Mouse (Mus musculus) kidney, adult 2 months (tissue): ENCODE measurements around the gene Fzd9. TPM values are rescaled to one million over a fixed set of nuclear protein-coding genes. Genes with fewer than 3 reads are reported as not detected.

Experiments
- DNase-seq: peaks from one replicate; pipeline ENCODE4 v3.0.0; 2021
- H3K27ac ChIP-seq: fragments of 200-500 bp; 2 replicates; pipeline ENCODE4 v1.5.1; 2012; ENCODE audit warnings: low read depth, low read length, control low read depth, inconsistent platforms; ENCODE audit not compliant: insufficient read depth
- H3K27me3 ChIP-seq: fragments of 200-500 bp; replicated peaks from 2 replicates; pipeline ENCODE4 v1.6.1; 2012; ENCODE audit warnings: mild to moderate bottlenecking, moderate library complexity, low read length, inconsistent platforms; ENCODE audit not compliant: control insufficient read depth, insufficient read depth
- H3K36me3 ChIP-seq: fragments of 200-500 bp; 2 replicates; pipeline ENCODE4 v1.6.1; 2012; ENCODE audit warnings: mild to moderate bottlenecking, moderate library complexity, low read length, inconsistent platforms; ENCODE audit not compliant: control insufficient read depth, insufficient read depth
- H3K4me1 ChIP-seq: fragments of 200-500 bp; 2 replicates; pipeline ENCODE4 v1.6.1; 2011; ENCODE audit warnings: low read length; ENCODE audit not compliant: control insufficient read depth, insufficient read depth
- H3K4me3 ChIP-seq: fragments of 200-500 bp; 2 replicates; pipeline ENCODE4 v1.5.1; 2011; ENCODE audit warnings: mild to moderate bottlenecking, low read depth, low read length, control low read depth; ENCODE audit not compliant: insufficient read depth
- CTCF ChIP-seq: fragments of 200-500 bp; conservative IDR thresholded peaks from 2 replicates; pipeline ENCODE4 v1.5.1; 2011; ENCODE audit warnings: low read depth, mild to moderate bottlenecking, control low read depth, low read length, moderate library complexity, mixed read lengths; ENCODE audit not compliant: insufficient read depth, insufficient read length
- POLR2A ChIP-seq: fragments of 200-500 bp; IDR thresholded peaks from one replicate; pipeline ENCODE4 v1.6.1; 2011; ENCODE audit warnings: low read depth, low read length, control low read depth
- WGBS: fragments of 180-500 bp; shearing (Covaris S2); methylation state at CpG from one replicate; pipeline ENCODE4 v1.1.7; 2018; 5-methylcytosine and 5-hydroxymethylcytosine counted together
- polyA plus RNA-seq: library from polyadenylated mRNA; depleted of rRNA; stranded (reverse); fragments of >200 nt; gene quantifications from 2 replicates; pipeline ENCODE4 v1.2.3, GENCODE M21; 2012

Gene Fzd9
- polyA plus RNA-seq, 1 experiment, result 0.83 TPM

DNA sequence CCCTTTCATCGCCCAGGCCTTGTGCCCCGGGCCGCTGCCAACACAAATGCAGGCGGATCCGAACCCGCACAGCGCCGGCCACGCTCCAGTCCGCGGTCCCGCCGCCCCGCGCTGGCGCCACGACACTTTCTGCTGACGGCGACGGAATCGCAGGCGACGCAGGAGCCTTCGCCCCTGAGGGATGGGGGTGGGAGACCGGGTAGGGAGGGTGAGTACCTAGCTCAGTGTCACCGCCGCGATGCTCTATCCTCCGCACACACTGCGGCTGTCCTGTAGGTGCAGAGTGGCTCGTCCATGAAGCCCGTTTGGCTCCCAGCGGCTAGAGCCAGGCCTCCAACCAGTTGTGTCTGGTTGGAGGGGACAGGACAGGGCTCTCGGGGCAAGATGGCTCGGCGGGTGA, 25.6 kb upstream of the Fzd9 start:
- Histone ChIP-seq H3K4me1 (no peaks in the 10 kb centered on the region), H3K4me3 (no peak overlapping the region), H3K27ac (no peak overlapping the region), H3K27me3 (no peaks in the 10 kb centered on the region), H3K36me3 (no peaks in the 10 kb centered on the region)
- no peak for DNase-seq
- 18% methylated on average over 36 of the region's 36 CpGs for WGBS
- TF ChIP-seq CTCF, result no peak

DNA sequence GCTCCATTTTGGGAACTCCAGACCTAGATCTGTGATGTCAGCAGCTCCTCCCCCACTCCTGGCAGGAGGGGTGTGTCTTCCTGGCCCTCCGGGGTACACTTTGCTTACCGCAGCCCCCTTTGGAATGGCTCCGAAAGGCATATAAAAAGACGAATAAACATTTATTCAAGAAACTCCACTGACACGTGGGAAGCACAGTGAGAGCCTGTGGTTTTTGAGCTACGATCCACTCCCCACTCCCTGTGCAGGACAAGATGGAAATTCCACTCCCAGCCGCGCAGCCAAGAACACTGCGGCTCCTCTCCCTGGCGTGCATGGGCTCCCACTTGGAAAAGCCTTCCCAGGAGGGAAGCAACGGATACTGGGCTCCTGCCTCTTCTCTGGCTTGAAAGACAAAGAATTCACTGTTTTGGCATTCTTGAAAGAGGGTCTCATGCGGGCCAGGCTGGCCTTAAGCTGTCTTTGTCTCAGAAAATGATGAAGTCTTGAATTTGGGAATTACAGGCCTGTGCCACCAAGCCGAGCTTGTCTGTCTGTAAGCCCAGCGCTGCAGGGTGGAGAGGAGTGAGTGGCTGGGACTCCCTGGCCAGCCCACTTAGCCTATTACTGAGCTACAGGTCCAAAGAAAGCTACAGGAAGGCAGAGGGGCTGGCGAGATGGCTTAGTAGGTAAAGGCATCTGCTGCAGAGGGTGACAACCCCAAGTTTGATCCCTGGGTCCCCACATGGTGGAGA, 23.8 kb upstream of the Fzd9 start:
- DNase-seq, result no peak
- TF ChIP-seq CTCF, result no peak
- no peak for TF ChIP-seq POLR2A
- H3K4me3 ChIP-seq, result no peak overlapping the region
- no peak overlapping the region for H3K27ac ChIP-seq
- no peaks in the 10 kb centered on the region for H3K36me3 ChIP-seq
- H3K27me3 ChIP-seq, result no peaks in the 10 kb centered on the region
- WGBS, result 49% methylated on average over 15 of the region's 15 CpGs
- H3K4me1 ChIP-seq, result no peaks in the 10 kb centered on the region

DNA sequence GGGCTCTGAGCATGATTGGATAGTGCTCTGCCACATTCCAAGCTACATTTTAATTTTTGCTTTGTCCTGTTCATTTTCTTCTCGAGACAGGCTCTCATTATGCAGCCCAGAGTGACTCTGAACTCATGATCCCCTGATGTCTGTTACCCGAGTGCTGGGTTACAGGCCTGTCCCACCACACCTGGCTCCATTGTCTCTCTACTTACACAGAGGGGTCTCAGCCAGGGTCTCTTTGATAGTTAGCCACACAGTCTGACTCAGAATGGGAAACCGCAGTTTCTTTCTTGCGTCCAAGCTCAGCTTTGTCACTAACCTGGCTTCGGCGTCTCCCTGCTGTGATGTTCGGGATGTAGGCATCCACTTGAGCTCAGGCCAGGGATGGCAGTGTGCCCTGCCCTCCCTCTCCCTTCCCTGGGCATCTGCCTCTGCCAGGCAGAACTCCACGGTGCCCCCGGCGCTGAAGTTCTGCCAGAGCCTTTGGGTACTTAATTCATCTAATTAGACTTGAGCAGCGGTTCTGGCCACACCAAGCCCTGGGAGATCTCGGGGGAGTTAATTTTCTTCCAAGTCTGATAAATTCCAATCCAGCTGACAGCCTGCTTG, 20.6 kb upstream of the Fzd9 start:
- no peak for DNase-seq
- TF ChIP-seq CTCF, result no peak
- no peak for TF ChIP-seq POLR2A

DNA sequence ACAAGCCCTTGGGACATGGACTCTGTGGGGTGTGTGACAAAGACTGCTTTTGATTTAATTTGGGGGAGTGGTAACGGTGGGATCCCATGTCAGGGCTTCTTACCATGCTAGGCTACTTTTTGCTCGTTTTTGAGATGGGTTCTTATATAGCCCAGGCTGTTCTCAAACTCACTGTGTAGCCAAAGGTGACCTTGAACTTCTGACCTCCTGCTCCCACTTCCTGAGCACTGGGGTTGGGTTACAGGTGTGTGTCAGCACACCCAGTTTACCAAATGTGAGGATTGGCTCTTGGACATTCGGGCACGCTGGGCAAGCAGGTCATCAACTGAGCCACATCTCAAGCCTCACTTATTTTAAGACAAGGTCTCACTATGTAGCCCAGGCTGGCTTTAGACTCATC, 19.3 kb upstream of the Fzd9 start:
- Histone ChIP-seq H3K27me3 (no peaks in the 10 kb centered on the region), H3K4me3 (no peak overlapping the region), H3K36me3 (no peaks in the 10 kb centered on the region), H3K27ac (no peak overlapping the region), H3K4me1 (no peaks in the 10 kb centered on the region)
- no peak for DNase-seq
- no peak for TF ChIP-seq CTCF
- no peak for TF ChIP-seq POLR2A
- WGBS, result 70% methylated on average over 4 of the region's 4 CpGs

More for the DNA sequence above, 20.6 kb upstream of the Fzd9 start:
- 68% methylated on average over 12 of the region's 12 CpGs for WGBS
- H3K4me1 ChIP-seq, result no peaks in the 10 kb centered on the region
- H3K4me3 ChIP-seq, result no peak overlapping the region
- H3K27ac ChIP-seq, result no peak overlapping the region
- H3K27me3 ChIP-seq, result no peaks in the 10 kb centered on the region
- no peaks in the 10 kb centered on the region for H3K36me3 ChIP-seq

DNA sequence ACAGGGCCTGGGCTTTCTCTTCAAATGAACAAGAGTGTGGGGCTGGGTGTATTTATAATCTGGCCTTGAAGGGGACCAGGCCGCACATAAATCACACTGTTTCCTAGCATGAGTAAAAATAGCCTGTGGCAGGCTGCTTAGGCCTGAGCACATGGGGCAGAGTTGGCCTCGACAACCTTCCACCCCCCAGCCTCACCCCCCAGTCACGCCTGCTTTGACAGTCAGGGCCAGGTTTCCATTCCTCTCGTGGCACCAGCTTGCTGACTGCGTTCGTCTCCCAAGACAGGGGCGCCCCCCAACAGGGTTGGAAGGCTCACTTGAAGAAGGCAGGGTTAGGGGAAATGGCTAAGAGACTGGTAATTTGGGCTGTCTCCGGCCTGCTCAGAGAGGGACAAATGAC, 18.4 kb upstream of the Fzd9 start:
- no peak overlapping the region for H3K27ac ChIP-seq
- no peaks in the 10 kb centered on the region for H3K27me3 ChIP-seq
- DNase-seq, result no peak
- no peak overlapping the region for H3K4me3 ChIP-seq
- no peaks in the 10 kb centered on the region for H3K4me1 ChIP-seq
- TF ChIP-seq CTCF, result no peak
- TF ChIP-seq POLR2A, result no peak
- no peaks in the 10 kb centered on the region for H3K36me3 ChIP-seq
- 57% methylated on average over 8 of the region's 8 CpGs for WGBS

DNA sequence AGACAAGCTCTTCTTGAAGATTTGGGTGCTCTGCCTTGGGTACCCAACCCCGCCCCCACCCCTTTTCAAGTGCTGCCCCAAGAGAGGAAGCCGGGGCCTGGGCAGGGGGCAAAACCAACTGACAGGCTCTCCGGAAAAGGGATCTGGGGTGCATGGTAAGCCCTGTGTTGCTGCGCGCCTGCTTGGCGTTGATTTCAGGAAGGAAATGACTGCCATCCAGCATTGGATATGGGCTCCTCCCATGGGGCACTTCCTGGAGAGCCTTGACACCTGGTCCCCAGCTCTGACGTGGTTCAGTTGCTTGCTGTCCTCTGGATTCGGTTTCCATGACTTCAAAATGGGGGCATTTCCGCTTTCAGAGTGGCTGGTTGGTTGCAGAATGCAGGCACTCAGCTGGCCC, 13.5 kb upstream of the Fzd9 start:
- H3K4me1 ChIP-seq, result no peaks in the 10 kb centered on the region
- no peaks in the 10 kb centered on the region for H3K36me3 ChIP-seq
- no peak overlapping the region for H3K4me3 ChIP-seq
- no peak for TF ChIP-seq CTCF
- no peak for TF ChIP-seq POLR2A
- 40% methylated on average over 9 of the region's 9 CpGs for WGBS
- H3K27me3 ChIP-seq, result no peaks in the 10 kb centered on the region
- H3K27ac ChIP-seq, result no peak overlapping the region
- peak; percentile 19 for DNase-seq

DNA sequence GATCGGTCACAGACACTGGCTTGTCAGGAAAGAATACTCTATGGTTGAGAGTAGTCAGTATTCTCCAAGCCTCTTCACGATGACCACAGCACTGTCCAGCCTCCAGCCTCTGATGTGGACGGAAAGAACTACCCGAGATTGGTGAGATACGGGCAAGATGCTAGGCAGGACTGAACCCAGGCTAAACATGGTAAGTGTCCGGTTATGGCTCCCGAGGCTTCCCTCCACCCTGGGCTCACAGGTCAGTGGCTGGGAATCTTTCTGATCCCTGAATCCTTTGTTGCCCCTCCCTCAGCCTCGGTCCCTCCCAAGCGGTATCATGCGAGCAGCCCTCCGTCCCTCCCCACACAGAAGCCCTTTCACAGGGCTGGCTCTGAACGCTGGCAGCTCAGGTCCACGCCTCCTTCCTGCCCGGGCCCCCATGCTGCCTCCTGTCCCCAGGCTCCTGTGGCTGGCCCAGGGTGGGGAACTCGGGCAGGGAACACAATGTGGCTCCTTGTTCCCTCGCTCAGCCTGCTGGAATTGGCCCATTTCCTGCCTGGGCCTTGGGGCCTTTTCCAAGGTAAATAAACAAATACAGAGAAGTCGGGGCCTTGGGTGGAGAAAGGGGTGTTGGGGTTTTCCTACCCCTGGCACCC, 13.0 kb upstream of the Fzd9 start:
- H3K27me3 ChIP-seq, result no peaks in the 10 kb centered on the region
- WGBS, result 11% methylated on average over 17 of the region's 17 CpGs
- no peak overlapping the region for H3K4me3 ChIP-seq
- no peaks in the 10 kb centered on the region for H3K4me1 ChIP-seq
- 0 out of 2 replicates have a peak overlapping the region, but pooled peaks have one; percentile 19 for H3K27ac ChIP-seq
- H3K36me3 ChIP-seq, result no peaks in the 10 kb centered on the region
- peak; percentile 47 for DNase-seq
- no peak for TF ChIP-seq POLR2A
- TF ChIP-seq CTCF, result no peak
